Mouse (Mus musculus) adrenal gland, adult (tissue): ENCODE results near the gene Usp12.

Source experiments
- DNase-seq, 2 experiments: peaks; one replicate each; pipeline ENCODE4 v3.0.0; 2022 to 2023; ENCODE audit warnings: low spot score in 1 of 2; ENCODE audit not compliant: inconsistent age in 2 of 2

The Usp12 gene

GRCm38 (mm10) chr5:146794853-146795252 is at the start of gene Usp12:
Gene Usp12 (minus strand): TSS chr5:146795006.
- peak; percentile 99 to 100 for DNase-seq

- no peak for DNase-seq
These were observed 49.6 kb upstream of the Usp12 start for GRCm38 (mm10) chr5:146844301-146844941.

GRCm38 (mm10) chr5:146841996-146842395 is 47.2 kb upstream of the Usp12 start:
- no peak for DNase-seq

GRCm38 (mm10) chr5:146841301-146841700 is 46.5 kb upstream of the Usp12 start:
- no peak for DNase-seq

- DNase-seq: no peak
These were observed 45.6 kb upstream of the Usp12 start for GRCm38 (mm10) chr5:146840422-146840821.

- no peak for DNase-seq
These were observed 45.0 kb upstream of the Usp12 start for GRCm38 (mm10) chr5:146839760-146840159.

GRCm38 (mm10) chr5:146838836-146839648 is 44.2 kb upstream of the Usp12 start:
- no peak for DNase-seq

GRCm38 (mm10) chr5:146837967-146838720 is 43.3 kb upstream of the Usp12 start:
- DNase-seq: no peak

GRCm38 (mm10) chr5:146834959-146835358 is 40.2 kb upstream of the Usp12 start:
- DNase-seq: no peak

GRCm38 (mm10) chr5:146833673-146834201 is 38.9 kb upstream of the Usp12 start:
- DNase-seq: no peak

GRCm38 (mm10) chr5:146832769-146833448 is 38.1 kb upstream of the Usp12 start, which contains the start of gene Rpl21:
Gene Rpl21 (plus strand): TSS chr5:146832890.
- peak; percentile 96 to 99 for DNase-seq

GRCm38 (mm10) chr5:146832435-146832768 is 37.6 kb upstream of the Usp12 start:
- DNase-seq: no peak

GRCm38 (mm10) chr5:146829528-146829927 is 34.7 kb upstream of the Usp12 start:
- DNase-seq: no peak

- no peak for DNase-seq
These were observed 28.2 kb upstream of the Usp12 start for GRCm38 (mm10) chr5:146823005-146823404.

- peak; percentile 84 to 89 for DNase-seq
These were observed 24.3 kb upstream of the Usp12 start for GRCm38 (mm10) chr5:146818906-146819623.

GRCm38 (mm10) chr5:146817583-146817982 is 22.8 kb upstream of the Usp12 start:
- DNase-seq: peak; percentile 42 to 56

GRCm38 (mm10) chr5:146815394-146815793 is 20.6 kb upstream of the Usp12 start:
- no peak for DNase-seq

- DNase-seq: no peak
These were observed 18.6 kb upstream of the Usp12 start for GRCm38 (mm10) chr5:146813421-146813820.

- no peak for DNase-seq
These were observed 18.1 kb upstream of the Usp12 start for GRCm38 (mm10) chr5:146812866-146813265.

- no peak for DNase-seq
These were observed 15.1 kb upstream of the Usp12 start for GRCm38 (mm10) chr5:146809951-146810350.
